Mouse (Mus musculus) cerebellum, adult 8-10 months (tissue): ENCODE measurements around the gene Mpeg1.

Source experiments
- DNase-seq: peaks from one replicate; pipeline ENCODE4 v3.0.0; 2022

Gene Mpeg1

DNA sequence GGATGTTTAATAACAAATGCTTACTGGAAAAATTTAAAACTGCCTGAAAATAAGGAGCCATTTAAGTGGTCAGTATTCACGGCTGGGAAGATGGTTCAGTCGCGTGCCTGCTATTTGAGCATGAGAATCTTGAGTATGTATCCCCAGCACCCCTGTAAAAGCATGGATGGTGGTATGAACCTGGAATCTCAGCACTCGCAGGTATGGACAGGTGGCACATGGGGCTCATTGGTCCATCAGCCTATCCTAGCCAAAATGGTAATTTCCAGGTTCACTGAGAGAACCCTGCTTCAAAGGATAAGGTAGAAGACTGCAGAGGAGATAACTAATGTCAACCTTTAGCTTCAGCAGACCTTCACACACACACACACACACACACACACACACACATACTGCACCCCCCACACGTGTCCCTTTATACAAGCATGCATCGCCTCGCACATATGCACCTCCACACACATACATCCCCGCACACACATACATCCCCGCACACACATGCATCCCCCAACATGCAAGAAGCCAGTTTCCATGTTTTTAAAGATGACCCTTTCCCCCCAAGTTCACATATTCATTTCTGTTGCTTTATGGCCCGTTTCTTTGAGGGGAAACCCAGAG is 5.1 kb downstream of the Mpeg1 start:
- DNase-seq, result no peak

DNA sequence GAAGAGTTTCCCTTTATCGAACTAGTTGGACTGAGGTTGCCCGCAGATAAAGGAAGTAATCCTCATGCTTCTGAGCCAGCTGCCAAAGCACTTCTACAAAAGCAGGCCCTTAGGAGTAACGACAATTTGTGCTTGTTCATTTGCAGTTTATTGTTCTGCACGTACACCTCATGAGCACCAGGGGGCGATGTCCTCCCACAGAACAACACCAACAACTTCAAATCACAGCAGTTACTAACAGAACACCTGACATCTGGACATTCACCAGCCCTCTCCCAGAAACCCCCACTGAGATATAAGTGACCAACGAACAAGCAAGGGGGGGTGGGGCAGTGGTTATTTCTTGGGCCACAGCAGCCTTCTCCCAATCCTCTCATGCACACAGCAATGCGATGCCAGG is 5.6 kb downstream of the Mpeg1 start:
- peak; percentile 53 for DNase-seq

DNA sequence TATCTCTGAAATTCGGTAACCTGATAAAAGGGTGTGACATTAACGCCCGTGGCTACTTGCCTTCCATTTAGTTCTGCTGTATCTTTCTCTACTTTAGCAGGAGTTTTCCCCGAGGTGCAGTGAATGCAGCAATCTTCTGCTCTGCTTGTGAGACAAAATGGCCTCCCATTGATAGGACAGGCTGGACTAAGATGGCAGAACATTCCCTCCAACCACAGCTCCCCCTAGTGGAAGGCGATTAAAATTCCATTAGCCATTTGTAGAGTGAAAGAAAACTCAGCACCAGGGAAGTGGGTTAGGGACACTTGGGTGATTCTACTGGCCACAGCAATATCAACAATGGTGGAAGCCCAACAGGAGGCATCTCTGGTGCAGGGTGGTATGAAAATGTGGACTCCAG is 6.9 kb downstream of the Mpeg1 start:
- DNase-seq, result no peak

DNA sequence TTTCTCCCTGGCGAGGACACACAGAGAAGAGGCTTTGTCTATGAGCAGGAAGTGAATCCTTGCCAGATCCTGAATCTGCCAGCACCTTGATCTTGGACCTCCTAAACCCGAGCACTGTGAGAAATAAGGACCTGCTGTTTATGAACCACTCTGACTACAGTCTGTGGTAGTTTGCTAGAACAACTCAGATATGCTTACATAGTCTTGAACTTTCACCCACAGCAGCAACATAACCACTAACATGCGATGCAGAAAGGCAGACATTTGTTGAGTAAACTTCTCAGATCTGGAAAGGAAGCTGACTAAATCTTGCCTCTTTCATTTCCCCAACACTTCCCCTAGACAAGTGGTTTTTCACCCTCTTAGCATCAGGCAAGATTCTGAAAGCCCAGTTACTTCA is 11.3 kb downstream of the Mpeg1 start:
- DNase-seq, result no peak

DNA sequence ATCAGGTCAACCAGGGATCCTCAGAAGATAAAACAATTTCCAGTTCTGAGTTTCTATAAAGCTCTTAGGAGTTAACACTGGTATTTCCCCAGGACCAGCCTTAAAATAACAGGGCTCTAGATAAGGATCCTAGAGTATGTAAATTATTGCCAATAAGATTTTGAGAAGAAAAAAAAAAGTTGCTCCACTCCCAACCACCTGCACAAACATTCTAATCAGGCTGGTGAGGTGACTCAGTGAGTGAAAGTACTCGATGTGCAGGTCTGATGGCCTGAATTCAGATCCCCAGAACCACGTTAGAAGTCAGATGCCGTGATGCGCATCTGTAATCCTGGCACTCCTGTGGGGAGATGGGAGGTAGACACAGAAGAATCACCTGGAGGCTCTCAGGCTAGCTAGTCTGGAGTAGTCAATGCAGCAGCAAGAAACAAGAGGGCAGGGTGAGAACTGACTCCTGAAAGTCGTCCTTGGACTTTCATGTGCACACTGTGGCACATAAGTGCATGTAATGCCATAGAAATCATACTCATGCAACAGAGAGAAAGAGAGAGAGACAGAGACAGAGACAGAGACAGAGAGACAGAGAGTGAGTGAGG is 11.9 kb downstream of the Mpeg1 start:
- no peak for DNase-seq

DNA sequence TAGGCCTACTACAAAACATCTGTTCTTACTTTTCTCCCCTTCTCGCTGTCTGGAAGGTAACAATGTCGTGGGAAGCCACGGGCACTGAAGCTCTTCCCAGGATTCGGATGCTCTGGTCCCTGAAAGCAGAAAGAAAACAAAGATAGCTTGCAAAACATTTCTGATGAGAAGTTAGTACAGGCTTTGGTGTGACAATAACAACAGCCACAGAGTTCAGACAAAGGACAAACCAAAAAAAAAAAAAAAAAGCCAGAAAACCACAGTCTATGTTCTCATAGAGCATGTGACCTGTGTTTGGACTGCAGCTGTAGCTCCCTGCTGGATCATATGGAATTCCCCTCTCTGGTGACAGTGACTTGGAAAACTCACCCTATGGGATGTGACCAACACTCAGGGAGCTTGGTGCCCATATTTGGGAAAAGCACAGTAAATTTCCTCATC is 12.6 kb downstream of the Mpeg1 start:
- DNase-seq, result no peak

DNA sequence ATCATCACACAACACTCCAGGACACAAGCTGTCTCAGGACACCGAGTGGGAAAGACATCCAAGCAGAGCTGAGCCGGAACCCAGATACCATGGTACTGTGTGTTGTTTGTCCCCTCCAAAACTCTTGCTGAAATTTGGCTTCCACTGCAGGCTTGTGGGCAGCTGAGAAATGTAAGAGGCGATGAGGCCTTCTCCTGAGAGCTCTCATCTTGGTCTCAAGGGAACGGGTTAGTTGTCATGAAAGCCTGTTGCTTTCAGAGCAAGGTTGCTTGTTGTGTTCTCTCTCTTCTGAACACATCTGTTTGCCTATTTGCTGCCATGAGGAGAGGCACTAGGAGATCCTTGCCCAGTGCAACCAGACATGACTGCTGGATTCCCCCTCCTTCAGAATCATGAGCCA is 13.4 kb downstream of the Mpeg1 start:
- DNase-seq, result no peak

DNA sequence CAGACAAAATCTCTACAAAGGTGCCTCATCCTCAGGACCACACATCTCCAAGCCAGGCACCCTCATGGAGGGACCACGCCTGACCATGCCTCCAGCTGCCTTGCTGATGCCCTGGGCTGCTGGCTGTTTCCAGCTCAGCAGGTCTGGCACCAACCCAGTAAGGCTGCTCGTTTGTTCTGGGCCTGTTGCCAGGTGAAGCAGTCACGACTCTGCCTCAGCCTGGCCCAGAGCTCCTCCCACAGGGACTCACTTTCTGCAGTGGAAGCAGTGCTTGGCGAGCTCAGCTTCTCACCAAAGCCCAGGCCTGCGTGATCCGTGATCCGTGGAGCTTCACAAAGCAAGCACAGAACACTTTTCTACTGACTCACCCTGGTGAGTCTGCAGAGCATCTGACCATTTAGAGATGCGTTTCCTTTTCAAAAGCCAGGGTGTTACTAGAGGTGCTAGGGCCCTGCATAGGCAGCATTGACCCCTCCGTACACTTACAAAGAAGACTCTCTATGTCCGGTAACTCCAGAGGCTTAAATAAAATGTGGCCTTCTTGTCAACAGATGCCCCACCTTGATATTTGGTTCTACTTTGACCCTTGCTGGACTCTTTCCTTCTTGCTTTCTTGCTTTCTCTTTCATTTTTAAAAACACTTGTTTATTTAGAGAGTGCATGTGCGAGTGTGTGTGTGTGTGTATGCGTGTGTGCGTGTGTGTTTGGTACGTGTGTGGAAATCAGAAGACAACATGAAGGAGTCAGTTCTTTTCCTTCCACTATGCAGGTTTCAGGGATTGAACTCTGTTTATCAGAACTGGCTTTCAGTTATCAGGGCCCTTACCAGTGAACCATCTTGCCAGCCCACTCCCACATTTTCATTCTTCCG is 15.0 kb downstream of the Mpeg1 start:
- peak; percentile 74 for DNase-seq

DNA sequence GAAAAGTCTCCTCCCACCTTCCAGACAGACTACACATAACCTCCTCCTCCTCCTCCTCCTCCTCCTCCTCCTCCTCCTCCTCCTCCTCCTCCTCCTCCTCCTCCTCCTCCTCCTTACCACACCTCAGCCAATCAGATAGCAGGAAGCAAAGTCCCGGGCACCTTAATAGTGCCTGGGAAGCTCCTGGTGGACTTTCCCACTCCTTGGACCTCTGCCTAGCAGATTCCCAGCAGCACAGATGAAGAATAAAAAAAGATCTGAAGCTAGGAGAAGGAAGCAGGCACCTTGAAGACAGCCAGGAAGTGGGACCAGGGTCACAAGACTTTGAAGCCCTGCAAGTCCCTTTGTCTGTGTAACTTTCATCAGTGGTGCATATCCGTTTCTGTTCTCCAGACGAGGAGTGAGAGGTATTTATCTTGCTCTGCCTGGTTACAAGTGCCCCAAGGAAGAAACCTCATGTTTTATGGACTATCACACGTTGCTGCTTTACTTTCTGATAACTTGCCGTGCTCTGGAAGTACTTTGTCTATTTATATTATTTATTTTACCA is 16.2 kb downstream of the Mpeg1 start:
- no peak for DNase-seq

DNA sequence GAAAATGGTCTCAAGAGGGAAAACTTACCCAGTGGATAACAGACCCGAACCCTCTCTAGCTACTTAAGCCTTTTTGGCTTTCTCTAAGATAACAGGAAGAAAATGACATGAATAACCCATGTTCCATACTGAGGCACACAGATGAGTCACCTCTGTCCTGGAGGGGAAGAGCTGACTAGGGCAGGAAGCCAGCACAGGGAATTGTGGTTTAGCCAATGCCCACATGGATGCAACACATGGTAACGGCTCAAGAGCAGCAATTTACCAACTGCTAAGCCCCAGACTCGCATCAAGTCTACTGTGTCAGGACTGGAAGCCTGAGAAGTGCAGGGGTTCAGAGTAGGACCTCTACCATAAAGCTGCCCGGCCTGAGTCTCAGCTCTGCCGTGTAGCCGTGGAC is 17.8 kb downstream of the Mpeg1 start:
- no peak for DNase-seq

DNA sequence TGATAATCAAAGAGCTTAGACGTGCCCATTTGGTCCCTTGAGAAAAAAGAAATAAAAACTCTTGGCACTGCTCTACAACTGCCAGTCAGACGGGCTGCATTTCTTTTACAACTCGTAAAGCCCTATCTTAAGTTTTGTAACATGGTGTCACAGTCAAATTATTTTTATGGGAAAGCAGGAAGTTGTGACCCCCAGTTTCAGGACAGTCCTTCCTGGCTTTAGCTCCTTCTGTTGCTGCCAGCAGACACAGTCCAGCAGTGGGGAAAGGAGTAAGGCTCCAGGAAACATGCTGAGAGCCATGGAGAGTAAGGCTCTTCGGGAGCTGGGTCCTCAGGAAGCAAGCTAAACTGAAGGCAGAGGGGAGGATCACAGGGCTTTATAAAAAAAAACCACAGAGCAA is 23.2 kb downstream of the Mpeg1 start:
- no peak for DNase-seq

DNA sequence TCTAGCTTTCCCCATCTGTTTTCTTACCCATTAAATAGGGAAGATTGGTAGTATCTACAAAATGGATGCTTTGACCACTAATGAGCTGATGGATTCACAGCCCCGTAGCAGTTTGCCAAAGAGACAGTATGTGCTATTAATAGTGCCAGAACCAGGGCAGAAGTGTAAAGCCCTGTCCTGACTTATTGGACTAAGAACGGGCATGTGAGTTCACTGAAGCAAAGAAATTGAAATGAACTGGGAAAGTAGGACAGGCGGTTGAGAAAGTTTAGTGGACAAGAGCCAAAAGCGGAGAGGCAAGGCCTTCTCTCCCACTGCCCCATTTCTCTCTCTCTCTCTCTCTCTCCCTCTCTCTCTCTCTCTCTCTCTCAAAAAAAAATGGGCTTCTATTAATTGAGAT is 23.6 kb downstream of the Mpeg1 start:
- DNase-seq, result no peak

DNA sequence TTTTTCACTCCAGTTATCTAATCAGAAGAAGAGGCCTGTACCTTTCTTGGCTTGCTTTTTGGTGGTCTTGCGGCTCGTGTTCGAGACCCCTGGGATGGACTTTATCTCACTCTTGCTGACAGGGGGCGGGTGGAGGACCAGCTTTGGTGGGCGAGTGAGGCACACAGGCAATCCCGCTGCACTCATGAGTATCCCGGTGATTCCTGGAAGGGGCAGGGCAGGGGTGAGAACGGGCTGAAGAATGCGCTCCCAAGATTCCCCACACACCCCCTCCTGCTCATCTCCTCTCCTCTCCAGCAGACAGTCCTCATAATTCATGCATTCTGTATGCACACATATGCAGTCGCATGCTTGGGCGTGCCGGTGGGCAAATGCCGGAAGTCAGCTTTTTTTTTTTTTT is 24.6 kb downstream of the Mpeg1 start:
- no peak for DNase-seq

DNA sequence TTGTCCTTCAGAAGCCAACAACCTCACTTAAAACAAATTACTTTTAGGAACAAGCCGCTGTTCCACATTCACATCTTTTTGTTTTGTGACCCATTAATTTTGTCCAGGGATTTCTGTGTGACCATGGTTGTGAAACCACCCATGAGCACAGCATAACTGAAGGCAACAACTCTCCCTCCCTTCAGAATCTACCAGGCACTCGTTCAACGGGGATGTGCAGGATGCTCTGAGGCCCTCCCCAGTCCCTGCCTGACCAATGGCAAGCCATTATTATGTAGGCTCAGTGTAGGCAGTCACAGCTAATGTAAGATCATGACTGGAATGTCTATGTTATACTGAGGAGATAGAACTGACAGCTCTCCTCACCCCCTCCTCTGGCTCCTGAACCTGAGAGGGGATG is 25.1 kb downstream of the Mpeg1 start:
- DNase-seq, result no peak

DNA sequence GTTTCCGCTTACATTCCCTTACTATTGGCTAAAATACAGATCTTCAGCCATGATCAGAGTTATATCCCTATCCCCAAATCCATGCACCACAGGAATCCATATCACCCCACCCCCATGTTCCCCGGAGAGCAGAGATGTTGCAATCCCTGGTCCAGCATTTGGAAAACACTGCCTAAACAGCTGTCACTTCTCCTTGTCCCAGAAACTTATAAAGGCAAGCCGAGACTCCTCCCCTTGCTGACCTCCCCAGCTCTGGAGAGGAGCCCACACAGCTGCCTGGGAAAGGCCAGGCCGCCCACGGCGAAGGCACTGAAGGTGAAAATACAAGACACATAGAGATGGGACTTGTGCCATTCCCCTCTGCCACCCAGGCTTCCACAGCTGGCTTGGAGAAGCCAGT is 26.3 kb downstream of the Mpeg1 start:
- no peak for DNase-seq

DNA sequence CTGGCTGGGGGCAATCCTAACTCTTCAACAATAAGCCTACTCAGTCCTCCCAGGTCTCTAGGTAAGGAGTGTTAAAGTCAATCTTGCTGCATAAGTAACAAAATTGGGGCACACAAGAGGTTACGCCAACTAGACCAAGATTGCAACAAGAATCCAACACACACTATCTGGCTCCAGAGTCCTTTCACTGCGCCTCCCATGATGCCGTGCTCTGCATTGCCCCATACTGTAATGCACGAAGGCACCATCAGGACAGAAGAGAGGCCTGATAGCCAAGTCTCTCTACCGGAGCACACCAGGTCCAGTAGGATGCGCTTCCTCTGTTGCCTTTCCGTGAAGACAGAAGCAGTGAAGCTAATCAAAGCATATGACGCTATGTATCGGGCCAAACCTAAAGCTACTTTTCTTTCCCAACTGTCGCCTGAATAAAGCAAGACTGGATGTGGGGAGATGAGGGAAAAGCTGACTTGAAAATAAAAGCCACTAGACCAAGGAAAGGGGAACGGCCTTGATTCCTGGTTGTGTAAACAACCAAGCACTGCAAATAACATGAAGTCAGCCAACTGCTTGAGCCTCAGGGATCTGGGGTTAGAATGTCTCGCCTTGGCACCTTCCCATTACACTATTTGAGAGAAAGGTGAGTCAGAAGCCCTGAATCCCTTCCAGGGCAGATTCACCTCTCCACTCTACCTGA is 27.1 kb downstream of the Mpeg1 start:
- no peak for DNase-seq

DNA sequence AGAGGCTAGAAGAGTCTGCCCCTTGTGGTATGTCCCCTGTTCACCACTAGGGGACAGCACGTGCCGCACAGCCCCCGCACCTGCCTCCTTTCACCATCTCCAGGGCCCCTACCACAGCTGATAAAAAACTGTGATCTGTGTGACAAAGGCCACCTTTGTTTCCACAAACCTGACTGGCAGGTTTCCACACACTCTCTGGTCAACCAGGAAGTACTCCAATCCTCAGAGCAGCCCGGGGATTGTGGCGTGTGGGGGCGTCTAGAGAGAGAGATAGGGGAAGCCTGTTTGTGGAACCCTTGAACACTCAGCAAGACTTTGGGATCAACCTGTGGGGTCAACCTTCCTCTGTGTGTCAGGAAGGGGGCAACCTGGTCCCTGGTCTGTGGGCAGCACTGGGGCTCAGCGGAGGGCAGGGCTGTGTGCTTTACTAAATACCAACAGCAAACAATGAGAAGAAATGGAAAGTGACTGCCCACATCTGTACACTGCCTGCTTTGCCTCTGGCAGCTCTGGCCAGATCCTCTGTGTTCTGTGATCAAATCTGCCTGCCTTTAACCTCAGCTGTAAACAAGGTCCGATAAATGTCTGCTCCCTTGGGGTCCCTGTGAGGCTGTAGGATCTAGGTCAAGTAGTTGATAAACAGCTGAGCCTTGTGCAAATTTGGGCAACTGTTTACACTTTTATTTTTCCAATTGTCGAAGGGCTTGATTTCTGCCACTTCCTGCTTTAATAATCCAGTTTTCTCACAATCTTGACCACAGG is 27.8 kb downstream of the Mpeg1 start:
- DNase-seq, result no peak

DNA sequence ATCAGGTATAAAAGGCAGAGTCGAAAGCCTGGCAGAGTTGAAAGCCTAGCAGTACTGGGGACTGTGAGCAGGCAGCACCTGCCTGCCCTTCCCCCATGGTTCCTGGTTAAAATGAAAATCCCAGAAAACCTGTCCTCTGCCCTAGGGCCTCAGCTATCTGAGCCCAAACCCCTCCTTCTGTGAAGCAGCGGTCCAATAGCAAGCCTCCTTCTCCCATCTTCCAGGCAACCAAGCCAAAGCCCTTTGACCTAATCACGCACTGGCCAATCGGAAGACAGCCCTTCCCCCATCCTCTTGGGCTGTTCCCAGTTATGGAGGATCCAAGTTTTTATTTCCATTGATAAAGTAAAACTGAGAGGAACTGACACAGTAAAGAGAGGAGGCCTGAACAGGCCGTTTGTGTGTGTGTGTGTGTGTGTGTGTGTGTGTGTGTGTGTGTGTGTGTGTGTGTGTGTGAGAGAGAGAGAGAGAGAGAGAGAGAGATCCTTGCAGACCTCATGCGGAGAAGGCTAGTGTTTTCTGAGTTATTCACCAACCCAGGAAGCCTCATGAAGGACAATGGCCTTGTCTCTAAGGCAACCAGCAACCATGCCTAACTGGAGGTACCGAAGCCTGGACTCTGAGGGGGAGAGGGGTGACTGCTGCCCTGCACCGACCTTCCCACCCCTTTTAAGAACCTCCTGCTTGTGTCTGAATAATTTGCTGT is 28.5 kb downstream of the Mpeg1 start:
- DNase-seq, result no peak

DNA sequence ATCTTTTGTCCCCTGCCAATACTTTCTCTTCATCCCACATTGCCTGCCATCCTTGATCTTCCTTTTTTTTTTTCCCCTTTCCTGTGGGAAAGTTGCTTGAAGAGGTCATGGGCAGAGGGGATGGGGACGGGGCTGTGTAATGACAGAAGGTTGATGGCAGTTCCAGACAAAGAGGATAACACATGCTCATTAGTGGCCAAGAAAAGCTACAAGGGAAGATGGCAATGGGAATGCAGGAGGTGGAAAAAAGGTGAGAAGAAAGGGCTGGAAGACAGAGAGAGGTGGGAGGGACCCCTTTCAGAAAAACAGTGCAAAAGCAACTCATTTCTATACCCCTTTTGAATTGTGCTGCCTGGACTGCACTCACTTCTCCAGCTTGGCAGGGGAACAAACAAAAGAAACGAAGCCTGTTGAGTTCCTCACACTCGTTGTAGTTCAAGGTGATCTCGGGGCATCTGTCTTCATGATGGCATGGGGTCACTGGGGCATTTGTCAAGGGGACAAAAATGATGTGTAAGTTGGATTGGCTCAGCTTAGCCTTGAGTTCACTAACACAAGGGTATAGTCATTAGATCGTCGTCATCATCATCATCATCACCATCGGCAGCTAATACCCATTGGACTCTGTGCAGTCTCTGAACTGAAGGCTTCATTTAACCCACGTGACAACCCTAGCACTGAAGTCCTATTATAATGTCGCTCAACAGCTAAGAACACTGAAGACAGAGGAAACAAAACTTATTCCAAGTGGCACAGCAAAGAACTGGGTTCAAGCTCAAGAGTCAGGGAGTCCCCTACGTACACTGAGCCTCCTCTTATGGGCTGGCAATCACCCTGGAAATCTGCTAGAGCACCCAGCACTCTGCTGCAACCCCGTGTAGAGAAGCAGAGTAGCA is 29.3 kb downstream of the Mpeg1 start:
- DNase-seq, result no peak

DNA sequence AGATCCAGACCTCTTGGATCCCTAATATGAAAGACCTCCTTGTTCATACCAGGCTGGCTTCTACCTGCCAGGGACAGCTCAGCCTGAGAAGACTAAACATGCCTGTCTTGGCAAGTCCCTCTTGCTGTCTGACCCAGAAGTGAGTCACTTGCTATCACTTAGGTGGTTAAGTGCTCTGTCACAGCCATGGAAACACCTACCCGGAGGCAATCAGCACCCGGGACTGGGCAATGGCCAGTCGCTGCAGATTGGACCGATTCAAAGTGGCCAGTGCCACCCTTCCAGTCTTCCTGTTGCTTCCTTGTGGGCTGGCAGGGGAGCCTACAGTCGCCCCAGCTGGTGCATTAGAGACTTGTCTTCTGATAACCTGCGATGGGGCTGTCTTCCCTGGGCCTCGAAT is 31.1 kb downstream of the Mpeg1 start:
- DNase-seq, result no peak
